Mouse (Mus musculus) liver, embryonic 12.5 days (tissue): ENCODE data around the gene Spc24. TPM values are rescaled to one million over a fixed set of nuclear protein-coding genes. Genes with fewer than 3 reads are reported as not detected.
A peak's percentile ranks its signal among the peaks of the same experiment; 100 is the strongest.

Experiments used
- ATAC-seq: fragments of 200-750 bp; cut with Nextera tagmentation; 2 replicates; pipeline ENCODE4 v1.8.0; 2017; ENCODE audit warnings: moderate number of reproducible peaks, mild to moderate bottlenecking, moderate library complexity
- H3K27ac ChIP-seq: fragments of 300-500 bp; sonication (generic); 2 replicates; pipeline ENCODE4 v1.5.1; 2016; ENCODE audit warnings: mild to moderate bottlenecking
- H3K27me3 ChIP-seq: fragments of 300-500 bp; sonication (generic); replicated peaks from 2 replicates; pipeline ENCODE4 v1.6.1; 2016; ENCODE audit warnings: mild to moderate bottlenecking, moderate library complexity
- H3K36me3 ChIP-seq: fragments of 300-500 bp; sonication (generic); 2 replicates; pipeline ENCODE4 v1.6.1; 2016; ENCODE audit warnings: mild to moderate bottlenecking, moderate library complexity
- H3K4me1 ChIP-seq: fragments of 300-500 bp; sonication (generic); 2 replicates; pipeline ENCODE4 v1.6.1; 2016
- H3K4me2 ChIP-seq: fragments of 300-500 bp; sonication (generic); 2 replicates; pipeline ENCODE4 v1.6.1; 2016; ENCODE audit warnings: mild to moderate bottlenecking, moderate library complexity
- H3K4me3 ChIP-seq: fragments of 300-500 bp; sonication (generic); 2 replicates; pipeline ENCODE4 v1.5.1; 2016; ENCODE audit warnings: mild to moderate bottlenecking, moderate library complexity
- H3K9ac ChIP-seq: fragments of 300-500 bp; sonication (generic); 2 replicates; pipeline ENCODE4 v1.6.1; 2016; ENCODE audit warnings: mild to moderate bottlenecking, moderate library complexity
- H3K9me3 ChIP-seq: fragments of 300-500 bp; sonication (generic); replicated peaks from 2 replicates; pipeline ENCODE4 v1.6.1; 2016; ENCODE audit warnings: mild to moderate bottlenecking, moderate library complexity
- WGBS: fragments of 180-500 bp; shearing (Covaris S2); methylation state at CpG from one replicate; pipeline ENCODE4 v1.1.7; 2016; ENCODE audit not compliant: insufficient replicate concordance; 5-methylcytosine and 5-hydroxymethylcytosine counted together
- microRNA-seq: library from miRNA; unstranded; fragments of <30 nt; microRNA quantifications from one replicate; pipeline ENCODE4, GENCODE M21; 2017
- polyA plus RNA-seq: library from polyadenylated mRNA; unstranded; fragments of >200 nt; fragmentation: Nextera tagmentation; extraction: Ambion mirVana; gene quantifications from 2 replicates; pipeline ENCODE4 v1.2.1, GENCODE M21; 2016

Spc24 gene
- polyA plus RNA-seq, 1 experiment from 2014 or later: 114 TPM

DNA sequence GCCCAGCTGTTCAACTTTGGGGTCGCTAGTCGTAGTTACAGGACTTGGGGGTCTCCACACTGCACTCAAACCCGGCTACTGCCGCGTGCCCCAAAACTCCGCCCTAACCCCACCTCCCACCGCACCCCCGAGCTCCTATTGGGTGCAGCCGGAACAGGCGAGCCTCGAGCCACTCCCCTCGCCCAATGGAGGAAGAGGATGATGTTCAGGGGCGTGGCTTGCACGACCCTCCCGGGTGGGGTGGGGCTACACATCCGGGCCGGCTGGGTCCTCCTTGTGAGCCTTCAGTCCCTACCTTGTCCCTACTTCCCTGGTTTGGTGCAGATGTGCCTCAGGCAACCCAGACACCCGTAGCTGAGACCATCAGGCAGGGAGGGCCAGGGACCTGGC, 36.0 kb downstream of the Spc24 start:
- peak overlapping the region; percentile 96 for H3K4me2 ChIP-seq
- H3K27ac ChIP-seq: peak overlapping the region; percentile 96
- H3K27me3 ChIP-seq: no peaks in the 10 kb centered on the region
- no peaks in the 10 kb centered on the region for H3K9me3 ChIP-seq
- WGBS: under 1% methylated on average over 17 of the region's 18 CpGs
- peak overlapping the region; percentile 83 for H3K9ac ChIP-seq
- H3K4me1 ChIP-seq: peaks cover 72% of the 10 kb centered on the region
- peaks cover 34% of the 10 kb centered on the region for H3K36me3 ChIP-seq
- peak overlapping the region; percentile 82 for H3K4me3 ChIP-seq
- ATAC-seq: peak; percentile 90

DNA sequence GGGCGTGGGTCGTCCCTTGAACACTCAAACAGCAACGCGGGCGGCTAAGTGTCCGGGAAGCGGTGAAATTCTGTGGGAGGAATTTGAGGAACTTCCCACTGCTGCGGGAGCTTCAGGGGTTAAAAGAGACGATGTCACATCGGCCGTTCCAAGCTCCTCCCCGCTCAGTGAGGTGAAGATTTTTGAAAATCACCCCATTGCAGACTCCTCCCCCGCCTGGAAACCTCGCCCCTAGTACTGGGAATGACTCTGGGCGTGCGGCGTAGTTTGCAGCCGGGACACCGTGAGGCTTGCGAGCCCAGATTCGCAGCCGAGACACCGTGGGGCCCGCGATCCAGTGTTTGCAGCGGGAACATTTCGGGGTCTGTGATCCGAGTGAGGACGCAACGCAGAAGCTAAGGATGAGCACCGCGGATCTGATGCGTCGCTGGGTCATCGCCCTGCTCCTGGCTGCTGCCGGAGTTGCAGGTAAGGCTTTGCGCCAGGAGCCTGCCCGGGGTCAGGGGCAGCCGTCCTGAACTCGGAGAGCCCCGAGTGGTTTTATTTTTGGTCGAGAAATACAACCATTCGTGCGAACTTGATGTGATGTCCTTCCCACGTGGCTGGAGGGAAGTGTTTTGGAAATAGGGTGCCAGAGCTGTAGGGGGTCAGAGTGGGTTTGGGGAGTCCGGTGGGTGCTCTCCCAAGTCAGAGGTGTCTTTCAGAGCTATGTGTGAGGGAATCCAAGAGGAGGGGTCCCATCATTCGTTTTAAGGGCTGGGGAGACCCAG, 36.5 kb downstream of the Spc24 start, which contains the start of gene Ldlr:
Ldlr (plus strand) TSS at position 107 of the 770 bp plus-strand sequence.
- H3K9me3 ChIP-seq: no peaks in the 10 kb centered on the region
- H3K4me3 ChIP-seq: peak within 1 kb of the TSS; percentile 82
- under 1% methylated on average over 47 of the region's 47 CpGs for WGBS
- H3K4me2 ChIP-seq: peak within 1 kb of the TSS; percentile 96
- peaks cover 28% of the 10 kb centered on the region for H3K36me3 ChIP-seq
- peak within 1 kb of the TSS; percentile 96 for H3K27ac ChIP-seq
- peak within 1 kb of the TSS; percentile 83 for H3K9ac ChIP-seq
- peaks cover 70% of the 10 kb centered on the region for H3K4me1 ChIP-seq
- peak; percentile 82 for ATAC-seq
- no peaks in the 10 kb centered on the region for H3K27me3 ChIP-seq

DNA sequence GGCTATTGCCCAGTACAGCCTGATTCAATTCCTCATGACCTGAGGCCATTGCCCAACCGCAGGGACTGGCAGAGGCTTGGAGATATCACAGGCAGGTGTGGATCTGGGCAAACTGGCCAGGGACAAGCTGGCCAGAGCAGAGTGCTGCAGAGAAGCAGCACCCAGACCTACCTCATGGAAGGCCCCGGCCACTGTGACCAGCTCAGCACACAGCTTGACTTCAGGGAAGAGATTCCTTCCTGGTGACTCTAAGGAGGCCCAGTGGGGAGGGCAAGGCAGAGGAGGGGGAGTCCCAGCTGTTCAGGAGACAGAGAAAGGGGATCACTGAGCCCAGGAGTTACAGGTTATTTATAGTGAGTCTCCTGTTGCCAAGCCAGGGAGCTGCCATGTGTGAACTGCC, 39.1 kb downstream of the Spc24 start:
- Histone ChIP-seq H3K4me1 (peaks cover 55% of the 10 kb centered on the region), H3K9ac (no peak overlapping the region), H3K27me3 (no peaks in the 10 kb centered on the region), H3K27ac (no peak overlapping the region), H3K4me3 (no peak overlapping the region), H3K9me3 (no peaks in the 10 kb centered on the region), H3K4me2 (no peak overlapping the region), H3K36me3 (peaks cover 5% of the 10 kb centered on the region; the same call in 1 of the 2 replicates)
- ATAC-seq: no peak
- WGBS: 81% methylated on average over 2 of the region's 2 CpGs

DNA sequence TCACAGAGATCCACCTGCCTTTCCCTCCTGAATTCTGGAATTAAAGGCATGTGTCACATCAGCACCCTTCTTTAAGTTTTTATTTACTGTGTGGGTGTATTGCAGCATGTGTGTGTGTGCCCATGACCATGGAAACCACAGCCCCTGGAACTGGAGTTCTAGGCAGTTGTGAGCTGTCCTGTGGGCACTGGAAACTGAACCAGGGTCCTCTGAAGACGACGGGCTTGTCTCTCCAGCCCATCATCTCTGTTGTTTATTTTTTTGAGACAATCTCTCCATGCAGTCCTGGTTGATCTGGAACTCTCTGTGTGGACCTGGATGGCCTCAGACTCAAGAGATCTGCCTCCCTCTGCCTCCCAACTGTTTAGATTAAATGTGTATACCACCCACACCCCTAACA, 43.1 kb downstream of the Spc24 start:
- no peaks in the 10 kb centered on the region for H3K9me3 ChIP-seq
- no peak overlapping the region for H3K4me3 ChIP-seq
- no peaks in the 10 kb centered on the region for H3K36me3 ChIP-seq
- H3K9ac ChIP-seq: no peak overlapping the region
- H3K27ac ChIP-seq: peak overlapping the region; percentile 49; the same call in 1 of the 2 replicates
- ATAC-seq: no peak
- no peaks in the 10 kb centered on the region for H3K27me3 ChIP-seq
- 58% methylated on average over 2 of the region's 2 CpGs for WGBS
- no peak overlapping the region for H3K4me2 ChIP-seq
- H3K4me1 ChIP-seq: peaks cover 39% of the 10 kb centered on the region

DNA sequence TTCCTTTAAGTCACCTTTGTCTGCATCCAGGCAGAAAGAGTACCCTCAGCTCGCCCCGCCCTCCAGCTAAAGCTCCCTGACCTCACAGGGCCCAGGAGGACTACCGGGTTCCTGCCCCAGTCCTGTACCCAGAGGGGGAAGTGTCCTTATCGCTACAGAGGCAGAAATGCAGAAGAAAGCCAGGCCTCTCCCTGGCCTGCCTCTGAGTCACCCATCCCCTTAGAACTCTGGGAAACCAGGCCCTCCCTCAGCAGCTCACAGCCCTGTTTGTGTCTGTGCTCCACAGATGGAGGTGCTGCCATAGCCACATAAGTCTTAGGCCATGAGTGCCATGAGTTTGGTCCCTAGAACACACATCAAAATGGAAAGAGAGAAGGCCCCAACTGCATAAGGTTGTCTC, 44.8 kb downstream of the Spc24 start:
- WGBS: 5% methylated on average over 4 of the region's 4 CpGs
- ATAC-seq: peak; percentile 98
- H3K4me1 ChIP-seq: peaks cover 33% of the 10 kb centered on the region
- H3K4me3 ChIP-seq: no peak overlapping the region
- no peaks in the 10 kb centered on the region for H3K9me3 ChIP-seq
- H3K27ac ChIP-seq: peak overlapping the region; percentile 70
- H3K27me3 ChIP-seq: no peaks in the 10 kb centered on the region
- peak overlapping the region; percentile 27; the same call in 1 of the 2 replicates for H3K4me2 ChIP-seq
- H3K9ac ChIP-seq: peak overlapping the region; percentile 6; the same call in 1 of the 2 replicates
- H3K36me3 ChIP-seq: no peaks in the 10 kb centered on the region

DNA sequence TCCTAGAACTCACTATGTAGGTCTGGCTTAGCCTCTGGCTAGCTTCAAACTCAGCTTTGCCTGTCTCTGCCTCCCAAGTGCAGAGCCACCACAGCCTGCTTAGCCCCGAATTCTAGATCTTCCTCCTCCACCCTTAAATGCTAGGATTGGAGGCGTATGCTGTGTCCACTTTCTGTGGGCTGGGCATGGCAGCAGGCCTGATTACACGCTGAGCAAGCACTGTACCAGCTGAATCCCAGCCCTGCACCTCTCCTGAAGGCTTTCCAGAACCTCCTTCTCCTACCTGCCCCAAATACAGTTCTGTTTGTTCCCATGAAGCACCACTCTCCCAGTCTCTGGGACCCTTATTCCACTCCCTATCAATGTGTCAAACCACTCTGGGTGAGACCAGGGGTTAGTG, 50.8 kb downstream of the Spc24 start:
- ATAC-seq: no peak
- WGBS: 79% methylated on average over 3 of the region's 3 CpGs
- no peaks in the 10 kb centered on the region for H3K27me3 ChIP-seq
- H3K27ac ChIP-seq: no peak overlapping the region
- 0 out of 2 replicates have a peak, but pooled peaks cover 2% of the 10 kb centered on the region for H3K4me1 ChIP-seq
- no peak overlapping the region for H3K4me3 ChIP-seq
- H3K9ac ChIP-seq: no peak overlapping the region
- no peaks in the 10 kb centered on the region for H3K9me3 ChIP-seq
- H3K36me3 ChIP-seq: peaks cover 49% of the 10 kb centered on the region
- H3K4me2 ChIP-seq: no peak overlapping the region

DNA sequence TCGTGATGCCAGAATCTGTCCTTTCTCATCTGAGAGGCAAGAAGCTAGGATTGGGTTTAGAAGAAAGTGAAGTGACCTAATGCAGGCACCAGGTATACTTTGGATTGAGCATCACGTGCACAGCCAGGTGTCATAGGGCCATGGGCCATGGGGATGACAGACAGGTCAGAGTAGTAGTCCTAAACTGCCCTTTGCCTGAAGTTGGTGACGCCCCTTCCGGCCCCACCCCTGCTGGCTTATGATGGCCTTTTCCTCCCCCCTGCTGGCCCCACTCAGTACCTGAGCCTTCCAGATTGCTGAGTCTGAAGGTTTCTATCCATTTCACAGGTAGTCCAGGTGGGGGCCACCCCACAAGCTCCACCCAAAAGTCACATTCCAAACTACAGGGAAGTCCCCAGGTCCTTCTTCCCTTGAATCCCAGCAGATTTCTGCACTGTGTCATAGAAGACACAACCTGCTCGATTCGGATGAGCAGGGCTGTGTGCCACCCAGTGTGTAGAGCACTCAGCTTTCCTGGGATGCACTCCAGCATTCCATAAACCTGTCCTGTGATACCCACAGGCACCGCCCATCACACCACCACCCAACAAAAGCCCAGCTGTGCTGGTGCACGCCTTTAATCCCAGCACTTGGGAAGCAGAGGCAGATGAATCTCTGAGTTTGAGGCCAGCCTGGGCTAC, 53.4 kb downstream of the Spc24 start:
- no peak overlapping the region for H3K9ac ChIP-seq
- no peak overlapping the region for H3K4me3 ChIP-seq
- H3K36me3 ChIP-seq: peaks cover 75% of the 10 kb centered on the region
- 0 out of 2 replicates have a peak, but pooled peaks cover 2% of the 10 kb centered on the region for H3K4me1 ChIP-seq
- no peak overlapping the region for H3K27ac ChIP-seq
- H3K4me2 ChIP-seq: no peak overlapping the region
- WGBS: 80% methylated on average over 8 of the region's 8 CpGs
- no peaks in the 10 kb centered on the region for H3K9me3 ChIP-seq
- no peak for ATAC-seq
- no peaks in the 10 kb centered on the region for H3K27me3 ChIP-seq

DNA sequence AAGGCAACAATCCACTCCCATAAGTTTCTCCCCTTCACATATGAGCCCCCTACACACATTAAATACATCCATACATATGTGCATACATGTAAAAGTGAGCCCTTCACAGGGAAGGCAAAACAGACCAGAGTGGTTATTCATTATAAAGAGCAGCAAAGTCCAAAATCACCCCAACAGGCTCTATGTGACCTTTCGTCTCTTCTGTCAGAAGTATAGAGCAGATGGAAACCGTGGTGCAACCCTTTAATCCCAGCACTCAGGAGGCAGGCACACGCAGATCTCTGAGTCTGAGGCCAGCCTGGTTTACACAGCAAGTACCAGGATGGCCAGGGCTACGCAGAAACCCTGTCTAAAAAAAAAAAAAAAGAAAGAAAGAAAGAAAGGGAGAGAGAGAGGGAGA, 54.0 kb downstream of the Spc24 start:
- Histone ChIP-seq H3K27ac (no peak overlapping the region), H3K9me3 (no peaks in the 10 kb centered on the region), H3K27me3 (no peaks in the 10 kb centered on the region), H3K4me2 (no peak overlapping the region), H3K4me3 (no peak overlapping the region), H3K4me1 (0 out of 2 replicates have a peak, but pooled peaks cover 2% of the 10 kb centered on the region), H3K9ac (no peak overlapping the region), H3K36me3 (peaks cover 81% of the 10 kb centered on the region)
- 76% methylated on average over 4 of the region's 4 CpGs for WGBS
- ATAC-seq: no peak

Small RNA genes within 50 kb of the gene (microRNA-seq; reads per million reads assigned to microRNA genes)
- 3.9 reads per million, percentile 5 among the genes with 10 or more reads in this experiment for gene Mir7083

Other genes starting within 250 kb of the Spc24 start
- gene AB124611, start 234.1 kb downstream of the Spc24 start, polyA plus RNA-seq: 2.6 and 3.1 TPM in 2 replicates
- gene Carm1, start 213.4 kb downstream of the Spc24 start, polyA plus RNA-seq: 39.0 and 41.0 TPM in 2 replicates
- gene Timm29, start 167.6 kb downstream of the Spc24 start, polyA plus RNA-seq: 31.6 and 32.8 TPM in 2 replicates
- 10.0 and 10.5 TPM in 2 replicates for gene Yipf2, start 167.5 kb downstream of the Spc24 start, polyA plus RNA-seq
- gene Smarca4, start 144.1 kb downstream of the Spc24 start, polyA plus RNA-seq: 47.0 and 47.2 TPM in 2 replicates
- gene Ldlr, start 36.8 kb downstream of the Spc24 start, polyA plus RNA-seq: 31.1 and 32.9 TPM in 2 replicates
- gene Kank2, start 38.4 kb upstream of the Spc24 start, polyA plus RNA-seq: 5.0 and 5.5 TPM in 2 replicates
- 13.4 and 14.1 TPM in 2 replicates for gene Angptl8, start 75.2 kb upstream of the Spc24 start, polyA plus RNA-seq
- gene Dock6, start 92.3 kb upstream of the Spc24 start, polyA plus RNA-seq: 8.4 and 8.7 TPM in 2 replicates
- 6.5 TPM in 2 replicates for gene Rab3d, start 157.9 kb upstream of the Spc24 start, polyA plus RNA-seq
- 1.3 and 2.2 TPM in 2 replicates for gene Ccdc159, start 167.2 kb upstream of the Spc24 start, polyA plus RNA-seq
- 39.9 and 41.8 TPM in 2 replicates for gene Tmem205, start 167.3 kb upstream of the Spc24 start, polyA plus RNA-seq
- gene Plppr2, start 176.7 kb upstream of the Spc24 start, polyA plus RNA-seq: 2.3 and 3.1 TPM in 2 replicates
- 2.8 and 3.0 TPM in 2 replicates for gene Swsap1, start 195.5 kb upstream of the Spc24 start, polyA plus RNA-seq
- gene Epor, start 203.2 kb upstream of the Spc24 start, polyA plus RNA-seq: 155 and 158 TPM in 2 replicates
- 0.20 and 0.46 TPM in 2 replicates for gene Rgl3, start 229.1 kb upstream of the Spc24 start, polyA plus RNA-seq
- gene Ccdc151, start 242.3 kb upstream of the Spc24 start, polyA plus RNA-seq: 0.12 TPM in 1 of 2 replicates, not detected in the other
- 65.0 and 68.5 TPM in 2 replicates for gene Prkcsh, start 242.5 kb upstream of the Spc24 start, polyA plus RNA-seq